Mouse (Mus musculus) embryonic stem cell, embryonic (primary cell): ENCODE measurements around the gene Mdc1.

Experiments
- CTCF ChIA-PET, 4 experiments: fragments of 300-600 bp in 2 of 4; fragments of 350-600 bp in 2 of 4; sonication (Branson Sonifier 250); formaldehyde crosslinking; loops; one replicate each; lab custom pipeline; 2022; ENCODE audit warnings: inconsistent platforms in 2 of 4; lab: Charles Lee
- POLR2A ChIA-PET, 4 experiments: fragments of 300-600 bp in 2 of 4; fragments of 350-600 bp in 2 of 4; sonication (Branson Sonifier 250); formaldehyde crosslinking; loops; one replicate each; lab custom pipeline; 2022; ENCODE audit warnings: antibody characterized with exemption in 4 of 4, inconsistent platforms in 1 of 4; lab: Charles Lee

Gene Mdc1

GRCm38 (mm10) chr17:35833894-35834293, 7.4 kb upstream of the Mdc1 start:
- ChIA-PET CTCF (interaction anchor here in 3 of 4 experiments (0.7 to 1.5 kb wide), 6 partner anchors 10 to 127 kb away, joined by 3 to 9 read pairs (median 5); partner anchors contain the start of gene Flot1 (in 1 of the 3)), POLR2A (interaction anchor here (0.6 to 5.3 kb wide), 34 partner anchors 7 to 170 kb away, joined by 3 to 61 read pairs (median 5); partner anchors contain the start of genes Flot1 (in 4 of the 4), Ier3 (in 4 of the 4), Dhx16 (in 1 of the 4) and Mdc1 (in 1 of the 4))

GRCm38 (mm10) chr17:35834696-35835422, 6.5 kb upstream of the Mdc1 start:
- ChIA-PET POLR2A (interaction anchor here (0.5 to 17.7 kb wide), 37 partner anchors 9 to 1355 kb away, joined by 3 to 490 read pairs (median 9); partner anchors contain the start of genes Flot1 (in 3 of the 4), Ier3 (in 3 of the 4), Ppp1r18 (in 3 of the 4) and Nrm (in 2 of the 4)), CTCF (interaction anchor here in 3 of 4 experiments (0.6 to 8.3 kb wide), 13 partner anchors 8 to 923 kb away, joined by 3 to 50 read pairs (median 6); partner anchors contain the start of genes Dhx16 (in 1 of the 3), Flot1 (in 1 of the 3) and Nrm (in 1 of the 3))

- ChIA-PET POLR2A (interaction anchor here (0.5 to 17.7 kb wide), 55 partner anchors 7 to 1356 kb away, joined by 3 to 490 read pairs (median 8); partner anchors contain the start of genes Flot1 (in 3 of the 4), Ier3 (in 3 of the 4), Ppp1r18 (in 3 of the 4) and Dhx16 (in 2 of the 4)), CTCF (interaction anchor here (0.5 to 8.3 kb wide), 30 partner anchors 9 to 923 kb away, joined by 3 to 50 read pairs (median 5); partner anchors contain the start of genes 2310061I04Rik (in 1 of the 4), Dhx16 (in 1 of the 4), Flot1 (in 1 of the 4) and Nrm (in 1 of the 4))
These were observed 5.7 kb upstream of the Mdc1 start for GRCm38 (mm10) chr17:35835424-35836140.

DNA sequence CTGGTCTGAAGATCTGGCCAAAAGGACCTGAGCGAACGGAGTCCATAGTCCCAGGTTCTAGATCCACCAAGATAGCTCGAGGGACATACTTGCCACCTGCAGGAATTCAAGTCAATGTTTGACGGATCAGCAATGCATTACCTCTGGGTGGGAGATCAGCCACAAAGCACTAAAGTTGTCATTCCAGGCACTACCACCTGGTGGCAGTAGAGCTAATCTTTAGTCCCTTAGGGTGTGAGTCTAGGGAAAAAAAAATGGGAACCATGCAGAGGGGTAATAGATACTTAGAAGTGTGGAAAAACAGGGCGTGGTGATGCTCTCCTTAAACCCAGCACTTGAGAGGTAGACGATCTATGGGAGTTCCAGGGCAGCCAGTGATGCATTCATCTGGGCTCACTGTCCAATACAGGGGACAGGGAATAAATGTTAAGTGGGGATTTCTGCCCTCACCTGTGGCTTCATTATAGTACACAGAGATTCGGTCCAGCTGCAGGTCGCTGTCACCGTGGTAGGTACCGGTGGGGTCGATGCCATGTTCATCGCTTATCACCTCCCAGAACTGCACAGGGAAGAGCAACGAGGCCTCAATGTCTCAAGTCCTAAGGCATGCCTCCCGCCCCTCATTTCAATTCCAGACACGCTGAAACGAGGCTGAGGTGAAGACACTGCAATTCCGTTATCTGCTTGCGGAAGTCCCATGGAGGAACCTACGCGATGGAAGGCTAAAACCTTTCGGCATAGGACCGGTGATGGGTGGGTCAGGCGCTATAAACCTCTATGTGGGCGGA, 4.9 kb upstream of the Mdc1 start:
- POLR2A ChIA-PET, result interaction anchor here (0.6 to 17.7 kb wide), 80 partner anchors 8 to 1251 kb away, joined by 3 to 490 read pairs (median 6); partner anchors contain the start of genes Ppp1r18 (in 4 of the 4), Dhx16 (in 3 of the 4), Flot1 (in 3 of the 4) and Ier3 (in 3 of the 4)

GRCm38 (mm10) chr17:35836991-35837422, 4.3 kb upstream of the Mdc1 start:
- POLR2A ChIA-PET, result interaction anchor here (0.6 to 17.7 kb wide), 85 partner anchors 8 to 579 kb away, joined by 3 to 490 read pairs (median 5); partner anchors contain the start of genes Dhx16 (in 3 of the 4), Flot1 (in 3 of the 4), Ier3 (in 3 of the 4) and Mrps18b (in 3 of the 4)
- CTCF ChIA-PET, result interaction anchor here (0.6 to 8.3 kb wide), 17 partner anchors 11 to 253 kb away, joined by 3 to 50 read pairs (median 5); partner anchors contain the start of genes Flot1 (in 1 of the 4) and Nrm (in 1 of the 4)

More for the DNA sequence above, 4.9 kb upstream of the Mdc1 start:
- CTCF ChIA-PET, result interaction anchor here (0.5 to 8.3 kb wide), 36 partner anchors 9 to 1247 kb away, joined by 3 to 50 read pairs (median 5); partner anchors contain the start of genes Nrm (in 2 of the 4), 2310061I04Rik (in 1 of the 4), Dhx16 (in 1 of the 4) and Flot1 (in 1 of the 4)

GRCm38 (mm10) chr17:35837487-35837886, 3.8 kb upstream of the Mdc1 start:
- POLR2A ChIA-PET, result interaction anchor here (0.6 to 17.7 kb wide), 83 partner anchors 8 to 580 kb away, joined by 3 to 490 read pairs (median 5); partner anchors contain the start of genes Dhx16 (in 3 of the 4), Flot1 (in 3 of the 4), Ier3 (in 3 of the 4) and Mrps18b (in 3 of the 4)
- CTCF ChIA-PET, result interaction anchor here (0.6 to 8.3 kb wide), 16 partner anchors 10 to 253 kb away, joined by 3 to 50 read pairs (median 6); partner anchors contain the start of genes Flot1 (in 1 of the 4) and Nrm (in 1 of the 4)

GRCm38 (mm10) chr17:35838122-35838544, 3.2 kb upstream of the Mdc1 start, which contains the start of gene Tubb5:
Tubb5 (minus strand) TSS chr17:35838306.
- CTCF ChIA-PET, result interaction anchor here (0.6 to 8.3 kb wide), 7 partner anchors 13 to 96 kb away, joined by 3 to 50 read pairs (median 5); partner anchors contain the start of gene Flot1 (in 1 of the 4)
- POLR2A ChIA-PET, result interaction anchor here (0.7 to 17.7 kb wide), 60 partner anchors 7 to 1135 kb away, joined by 3 to 490 read pairs (median 6); partner anchors contain the start of genes Dhx16 (in 3 of the 4), Flot1 (in 3 of the 4), Ier3 (in 3 of the 4) and Nrm (in 3 of the 4)

DNA sequence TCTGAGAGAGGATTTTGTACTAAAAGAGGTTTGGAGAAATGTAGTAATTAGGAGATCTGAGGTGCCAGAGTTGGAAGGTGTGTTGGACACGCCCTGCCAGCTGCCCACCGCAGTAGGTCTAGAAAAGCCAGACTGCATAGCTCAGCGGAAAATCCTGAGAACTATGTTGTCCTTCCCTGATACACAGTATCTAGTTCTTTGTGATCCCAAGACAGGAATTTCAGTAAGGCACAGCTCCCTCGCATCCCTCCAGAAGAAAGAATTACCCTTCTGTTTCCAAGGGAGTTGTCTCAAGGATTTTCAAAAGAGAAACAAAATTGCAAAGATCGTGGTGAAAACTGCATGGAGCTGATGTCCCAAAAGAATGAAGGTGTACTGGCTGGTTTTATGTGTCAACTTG, 2.7 kb upstream of the Mdc1 start:
- ChIA-PET CTCF (interaction anchor here in 2 of 4 experiments (1.0 to 8.3 kb wide), 4 partner anchors 14 to 36 kb away, joined by 3 to 50 read pairs (median 4); partner anchors contain the start of gene Flot1 (in 1 of the 2)), POLR2A (interaction anchor here (0.6 to 17.7 kb wide), 43 partner anchors 9 to 1134 kb away, joined by 3 to 490 read pairs (median 6); partner anchors contain the start of genes Dhx16 (in 3 of the 4), Flot1 (in 3 of the 4), Ier3 (in 3 of the 4) and Nrm (in 3 of the 4))

- CTCF ChIA-PET, result interaction anchor here in 2 of 4 experiments (1.0 to 8.3 kb wide), 4 partner anchors 14 to 35 kb away, joined by 3 to 50 read pairs (median 4); partner anchors contain the start of gene Flot1 (in 1 of the 2)
- POLR2A ChIA-PET, result interaction anchor here (0.6 to 17.7 kb wide), 40 partner anchors 9 to 1134 kb away, joined by 3 to 490 read pairs (median 6); partner anchors contain the start of genes Dhx16 (in 3 of the 4), Flot1 (in 3 of the 4), Ier3 (in 3 of the 4) and Nrm (in 3 of the 4)
These were observed 2.3 kb upstream of the Mdc1 start for GRCm38 (mm10) chr17:35839002-35839401.

DNA sequence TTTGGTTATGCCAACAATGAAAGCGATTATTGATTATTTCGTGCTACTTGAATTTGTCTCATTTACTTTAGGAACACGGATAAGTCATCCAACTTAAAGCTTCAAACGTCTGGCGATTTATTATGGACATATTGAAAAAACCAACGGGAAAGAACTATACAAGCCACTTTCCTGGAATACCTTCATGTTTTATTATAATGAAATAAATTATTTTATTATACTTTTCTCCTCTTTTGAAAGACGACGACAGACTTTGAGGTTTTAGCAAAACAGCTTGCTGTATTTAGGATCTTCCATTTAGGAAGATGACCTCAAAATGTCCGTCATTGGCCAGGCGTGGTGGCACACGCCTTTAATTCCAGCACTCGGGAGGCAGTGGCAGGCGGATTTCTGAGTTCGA, 754 bp upstream of the Mdc1 start:
- CTCF ChIA-PET, result interaction anchor here in 3 of 4 experiments (0.6 to 8.3 kb wide), 5 partner anchors 33 to 277 kb away, joined by 3 to 50 read pairs (median 5); no protein-coding TSS in a partner anchor

GRCm38 (mm10) chr17:35842006-35842405, 691 bp downstream of the Mdc1 start:
- ChIA-PET CTCF (interaction anchor here (0.5 to 8.3 kb wide), 19 partner anchors 19 to 1238 kb away, joined by 3 to 50 read pairs (median 4); partner anchors contain the start of genes Nrm (in 2 of the 4) and Dhx16 (in 1 of the 4)), POLR2A (interaction anchor here in 3 of 4 experiments (0.6 to 17.7 kb wide), 78 partner anchors 8 to 598 kb away, joined by 3 to 490 read pairs (median 5); partner anchors contain the start of genes Flot1 (in 3 of the 3), Ier3 (in 3 of the 3), Nrm (in 3 of the 3) and Atat1 (in 2 of the 3))

More for the DNA sequence above, 754 bp upstream of the Mdc1 start:
- POLR2A ChIA-PET, result interaction anchor here (0.6 to 17.7 kb wide), 38 partner anchors 8 to 277 kb away, joined by 3 to 490 read pairs (median 7); partner anchors contain the start of genes Dhx16 (in 2 of the 4), Ier3 (in 2 of the 4), Nrm (in 2 of the 4) and Ppp1r18 (in 2 of the 4)

- CTCF ChIA-PET, result interaction anchor here in 3 of 4 experiments (0.6 to 4.1 kb wide), 7 partner anchors 17 to 359 kb away, joined by 3 to 23 read pairs (median 4); partner anchors contain the start of gene Nrm (in 1 of the 3)
These were observed 2.2 kb downstream of the Mdc1 start for GRCm38 (mm10) chr17:35843514-35843913.

GRCm38 (mm10) chr17:35848112-35848511, 6.8 kb downstream of the Mdc1 start:
- POLR2A ChIA-PET, result interaction anchor here (0.7 to 17.7 kb wide), 16 partner anchors 8 to 71 kb away, joined by 3 to 490 read pairs (median 4); partner anchors contain the start of genes Nrm (in 3 of the 4), Tubb5 (in 2 of the 4), Atat1 (in 1 of the 4) and Ier3 (in 1 of the 4)
- CTCF ChIA-PET, result interaction anchor here (0.5 to 4.5 kb wide), 16 partner anchors 10 to 109 kb away, joined by 3 to 18 read pairs (median 5); partner anchors contain the start of genes Nrm (in 2 of the 4) and Dhx16 (in 1 of the 4)

More at GRCm38 (mm10) chr17:35843514-35843913, 2.2 kb downstream of the Mdc1 start:
- POLR2A ChIA-PET, result interaction anchor here in 3 of 4 experiments (0.6 to 17.7 kb wide), 9 partner anchors 9 to 73 kb away, joined by 3 to 490 read pairs (median 7); partner anchors contain the start of genes Nrm (in 2 of the 3), Ppp1r18 (in 2 of the 3), Dhx16 (in 1 of the 3) and Ier3 (in 1 of the 3)

- CTCF ChIA-PET, result interaction anchor here in 2 of 4 experiments (0.6 to 1.2 kb wide), 3 partner anchors 10 to 23 kb away, joined by 3 to 4 read pairs (median 3); partner anchors contain the start of gene Nrm (in 1 of the 2)
- POLR2A ChIA-PET, result interaction anchor here in 3 of 4 experiments (0.6 to 17.7 kb wide), 11 partner anchors 8 to 87 kb away, joined by 3 to 490 read pairs (median 6); partner anchors contain the start of genes Nrm (in 3 of the 3), Ier3 (in 1 of the 3), Mdc1 (in 1 of the 3) and Ppp1r18 (in 1 of the 3)
These were observed 9.7 kb downstream of the Mdc1 start for GRCm38 (mm10) chr17:35850974-35851373.
